Mouse (Mus musculus) limb, embryonic 12.5 days (tissue): ENCODE measurements around the gene Rpl18a. TPM values are rescaled to one million over a fixed set of nuclear protein-coding genes. Genes with fewer than 3 reads are reported as not detected.
A peak's percentile ranks its signal among the peaks of the same experiment; 100 is the strongest.

Experiments used
- ATAC-seq: fragments of 200-750 bp; cut with Nextera tagmentation; 2 replicates; pipeline ENCODE4 v1.8.0; 2017; ENCODE audit warnings: low read depth, moderate TSS enrichment; ENCODE audit not compliant: insufficient number of reproducible peaks, insufficient read depth, low FRiP score, low TSS enrichment
- H3K27ac ChIP-seq: fragments of 300-500 bp; sonication (generic); 2 replicates; pipeline ENCODE4 v1.5.1; 2016; ENCODE audit warnings: mild to moderate bottlenecking, moderate library complexity
- H3K27me3 ChIP-seq: fragments of 300-500 bp; sonication (generic); 2 replicates; pipeline ENCODE4 v1.6.1; 2016; ENCODE audit warnings: mild to moderate bottlenecking, moderate library complexity
- H3K36me3 ChIP-seq: fragments of 300-500 bp; sonication (generic); 2 replicates; pipeline ENCODE4 v1.6.1; 2016; ENCODE audit warnings: mild to moderate bottlenecking, moderate library complexity
- H3K4me1 ChIP-seq: fragments of 300-500 bp; sonication (generic); replicated peaks from 2 replicates; pipeline ENCODE4 v1.6.1; 2016
- H3K4me2 ChIP-seq: fragments of 300-500 bp; sonication (generic); 2 replicates; pipeline ENCODE4 v1.6.1; 2016; ENCODE audit warnings: mild to moderate bottlenecking, moderate library complexity
- H3K4me3 ChIP-seq: fragments of 300-500 bp; sonication (generic); replicated peaks from 2 replicates; pipeline ENCODE4 v1.5.1; 2016; ENCODE audit warnings: mild to moderate bottlenecking
- H3K9ac ChIP-seq: fragments of 300-500 bp; sonication (generic); replicated peaks from 2 replicates; pipeline ENCODE4 v1.6.1; 2016; ENCODE audit warnings: mild to moderate bottlenecking, moderate library complexity
- H3K9me3 ChIP-seq: fragments of 300-500 bp; sonication (generic); 2 replicates; pipeline ENCODE4 v1.6.1; 2016; ENCODE audit warnings: mild to moderate bottlenecking, moderate library complexity
- WGBS: fragments of 180-500 bp; shearing (Covaris S2); methylation state at CpG from one replicate; pipeline ENCODE4 v1.1.7; 2016; 5-methylcytosine and 5-hydroxymethylcytosine counted together
- polyA plus RNA-seq: library from polyadenylated mRNA; unstranded; fragments of >200 nt; fragmentation: Nextera tagmentation; extraction: Ambion mirVana; gene quantifications from 2 replicates; pipeline ENCODE4 v1.2.1, GENCODE M21; 2016

The Rpl18a gene
- polyA plus RNA-seq, 1 experiment from 2014 or later: 3,693 TPM

DNA sequence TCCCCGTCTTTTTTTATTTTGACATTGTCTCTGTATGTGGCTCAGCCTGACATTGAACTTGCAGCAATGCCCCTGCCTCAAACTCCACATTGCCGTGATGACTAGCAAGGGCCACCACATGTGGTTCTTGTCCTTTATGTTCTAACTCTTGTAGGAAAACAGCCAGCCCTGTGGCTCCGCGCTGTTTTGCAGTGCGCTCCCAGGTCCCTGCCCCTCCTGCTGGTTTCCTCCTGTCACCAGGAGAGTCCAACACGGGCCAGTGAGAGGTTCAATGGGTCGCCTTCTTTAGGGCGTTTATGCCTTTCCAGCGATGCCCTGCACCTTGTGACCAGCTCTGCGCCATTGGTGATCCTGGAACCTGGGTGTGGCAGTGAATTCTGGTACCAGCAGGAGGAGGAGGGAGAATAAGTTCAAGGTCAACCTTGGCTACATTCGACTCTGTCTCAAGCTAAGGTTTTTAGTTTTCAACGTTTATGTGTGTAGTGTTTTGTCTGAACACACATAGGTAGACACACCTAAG lies 31.2 kb downstream of the Rpl18a start:
- peaks cover 57% of the 10 kb centered on the region for H3K4me1 ChIP-seq
- 9% methylated on average over 12 of the region's 12 CpGs for WGBS
- peaks cover 34% of the 10 kb centered on the region for H3K27me3 ChIP-seq
- H3K27ac ChIP-seq: peak overlapping the region; percentile 90
- H3K9ac ChIP-seq: peak overlapping the region; percentile 45; the same call in 1 of the 2 replicates
- peaks cover 10% of the 10 kb centered on the region; the same call in 1 of the 2 replicates for H3K36me3 ChIP-seq
- ATAC-seq: no peak; the same call in 1 of the 2 replicates
- peak overlapping the region; percentile 96 for H3K4me2 ChIP-seq
- no peaks in the 10 kb centered on the region for H3K9me3 ChIP-seq
- H3K4me3 ChIP-seq: peak overlapping the region; percentile 55

DNA sequence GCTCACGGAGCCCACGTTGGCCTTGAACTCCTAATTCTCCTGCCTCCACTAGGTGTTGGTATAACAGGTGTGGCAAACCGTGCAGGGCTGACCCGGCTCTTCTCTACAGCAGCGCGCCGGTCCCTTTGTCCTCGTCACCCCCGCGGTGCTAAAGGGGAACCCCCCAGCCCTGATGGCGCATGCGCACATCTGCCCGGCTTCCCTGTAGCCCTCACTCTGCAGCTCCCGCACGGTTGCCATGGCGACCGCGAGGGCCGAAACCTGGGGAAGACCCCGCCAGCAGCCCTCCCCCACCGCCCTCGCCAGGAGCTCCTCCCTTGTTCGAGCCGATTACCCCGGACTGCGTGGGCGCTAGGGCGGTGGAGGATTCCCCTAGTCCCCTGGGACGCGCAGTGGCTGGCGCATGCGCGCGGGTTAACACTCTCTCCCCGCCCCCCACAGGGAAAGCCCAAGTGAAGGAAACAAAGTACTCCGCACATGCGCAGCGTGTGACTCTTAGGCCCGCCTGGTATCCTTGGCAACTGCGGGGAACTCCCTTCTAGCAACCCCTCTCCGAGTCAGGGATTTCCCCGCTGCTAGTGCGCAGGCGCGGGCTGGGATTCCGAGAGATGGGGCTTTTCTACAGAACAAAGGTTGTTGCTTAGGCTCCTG lies 31.7 kb downstream of the Rpl18a start:
- Histone ChIP-seq H3K4me1 (peaks cover 57% of the 10 kb centered on the region), H3K36me3 (peaks cover 10% of the 10 kb centered on the region; the same call in 1 of the 2 replicates), H3K4me2 (peak overlapping the region; percentile 96), H3K9me3 (no peaks in the 10 kb centered on the region), H3K27ac (peak overlapping the region; percentile 90), H3K4me3 (peak overlapping the region; percentile 55), H3K27me3 (peaks cover 34% of the 10 kb centered on the region), H3K9ac (peak overlapping the region; percentile 71)
- ATAC-seq: peak; percentile 80
- WGBS: under 1% methylated on average over 45 of the region's 46 CpGs

GRCm38 (mm10) chr8:70864712-70865221 lies 32.4 kb downstream of the Rpl18a start:
- H3K4me2 ChIP-seq: peak overlapping the region; percentile 96
- no peaks in the 10 kb centered on the region for H3K9me3 ChIP-seq
- H3K27ac ChIP-seq: peak overlapping the region; percentile 84
- peaks cover 34% of the 10 kb centered on the region for H3K27me3 ChIP-seq
- H3K4me3 ChIP-seq: peak overlapping the region; percentile 55
- WGBS: 3% methylated on average over 24 of the region's 24 CpGs
- peaks cover 57% of the 10 kb centered on the region for H3K4me1 ChIP-seq
- peak; percentile 11 for ATAC-seq
- H3K9ac ChIP-seq: peak overlapping the region; percentile 71
- H3K36me3 ChIP-seq: peaks cover 10% of the 10 kb centered on the region; the same call in 1 of the 2 replicates

GRCm38 (mm10) chr8:70863956-70864711 lies 33.1 kb downstream of the Rpl18a start:
- Histone ChIP-seq H3K4me1 (peaks cover 54% of the 10 kb centered on the region), H3K27me3 (peaks cover 34% of the 10 kb centered on the region), H3K9ac (peak overlapping the region; percentile 71), H3K4me3 (peak overlapping the region; percentile 55), H3K4me2 (peak overlapping the region; percentile 96), H3K27ac (peak overlapping the region; percentile 84), H3K36me3 (peaks cover 10% of the 10 kb centered on the region; the same call in 1 of the 2 replicates), H3K9me3 (no peaks in the 10 kb centered on the region)
- 1% methylated on average over 46 of the region's 46 CpGs for WGBS
- no peak for ATAC-seq

DNA sequence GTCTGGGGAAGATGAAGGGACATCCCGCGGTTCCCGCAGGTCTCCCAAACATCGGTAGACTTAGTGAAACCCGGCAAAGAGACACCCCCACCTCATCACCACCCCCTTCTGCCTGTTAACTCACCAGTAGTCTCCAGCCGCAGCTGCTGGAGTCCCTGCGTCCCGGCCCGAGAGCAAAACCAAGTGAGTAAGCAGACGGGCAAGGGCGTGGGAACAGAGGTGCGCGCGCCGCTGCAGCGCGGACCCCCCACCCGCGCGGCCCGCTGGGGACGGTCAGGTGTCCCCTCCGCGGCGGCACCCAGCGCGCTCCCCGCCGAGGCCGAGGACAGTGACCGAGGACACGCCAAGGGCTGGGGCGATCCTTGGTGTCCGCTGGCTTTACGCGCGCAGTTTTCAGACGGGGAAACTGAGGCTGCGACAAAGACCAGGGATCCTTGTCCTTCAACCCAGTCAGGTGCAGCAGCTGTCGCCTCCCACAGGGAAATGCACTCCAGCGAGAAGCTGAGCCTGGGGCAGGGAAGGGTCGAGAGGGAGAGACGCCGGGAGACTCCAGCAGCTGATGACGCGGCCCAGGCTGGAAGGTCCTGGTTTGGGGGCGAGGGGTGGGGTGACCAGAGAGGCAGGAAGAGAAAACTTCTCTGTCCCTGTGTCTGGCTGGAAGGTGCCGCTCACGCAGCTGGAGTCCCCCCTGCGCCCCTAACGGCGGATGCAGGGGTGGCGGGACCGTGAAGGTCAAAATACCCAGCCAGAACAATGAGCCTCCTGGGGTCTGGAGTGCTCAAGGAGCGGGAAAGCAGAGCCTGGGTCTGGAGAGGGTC lies 34.2 kb downstream of the Rpl18a start, which contains the start of gene Kcnn1:
Gene Kcnn1 (minus strand): TSS at position 435 of the 818 bp plus-strand sequence.
- no peaks in the 10 kb centered on the region for H3K9me3 ChIP-seq
- peaks cover 6% of the 10 kb centered on the region; the same call in 1 of the 2 replicates for H3K36me3 ChIP-seq
- under 1% methylated on average over 53 of the region's 55 CpGs for WGBS
- no peak for ATAC-seq
- peak within 1 kb of the TSS; percentile 55 for H3K4me3 ChIP-seq
- peak within 1 kb of the TSS; percentile 71 for H3K9ac ChIP-seq
- H3K4me2 ChIP-seq: peak within 1 kb of the TSS; percentile 96
- H3K4me1 ChIP-seq: peaks cover 54% of the 10 kb centered on the region
- peaks cover 34% of the 10 kb centered on the region for H3K27me3 ChIP-seq
- H3K27ac ChIP-seq: peak within 1 kb of the TSS; percentile 84; the same call in 1 of the 2 replicates

- Histone ChIP-seq H3K9ac (0 out of 2 replicates have a peak overlapping the region, but pooled peaks have one; percentile 27), H3K27ac (0 out of 2 replicates have a peak overlapping the region, but pooled peaks have one; percentile 25), H3K27me3 (peaks cover 14% of the 10 kb centered on the region), H3K4me3 (0 out of 2 replicates have a peak overlapping the region, but pooled peaks have one; percentile 2), H3K36me3 (peaks cover 2% of the 10 kb centered on the region; the same call in 1 of the 2 replicates), H3K9me3 (no peaks in the 10 kb centered on the region), H3K4me1 (peaks cover 38% of the 10 kb centered on the region), H3K4me2 (peak overlapping the region; percentile 88; the same call in 1 of the 2 replicates)
- 11% methylated on average over 4 of the region's 4 CpGs for WGBS
- no peak for ATAC-seq
These were observed 39.7 kb downstream of the Rpl18a start for GRCm38 (mm10) chr8:70857516-70857915.

DNA sequence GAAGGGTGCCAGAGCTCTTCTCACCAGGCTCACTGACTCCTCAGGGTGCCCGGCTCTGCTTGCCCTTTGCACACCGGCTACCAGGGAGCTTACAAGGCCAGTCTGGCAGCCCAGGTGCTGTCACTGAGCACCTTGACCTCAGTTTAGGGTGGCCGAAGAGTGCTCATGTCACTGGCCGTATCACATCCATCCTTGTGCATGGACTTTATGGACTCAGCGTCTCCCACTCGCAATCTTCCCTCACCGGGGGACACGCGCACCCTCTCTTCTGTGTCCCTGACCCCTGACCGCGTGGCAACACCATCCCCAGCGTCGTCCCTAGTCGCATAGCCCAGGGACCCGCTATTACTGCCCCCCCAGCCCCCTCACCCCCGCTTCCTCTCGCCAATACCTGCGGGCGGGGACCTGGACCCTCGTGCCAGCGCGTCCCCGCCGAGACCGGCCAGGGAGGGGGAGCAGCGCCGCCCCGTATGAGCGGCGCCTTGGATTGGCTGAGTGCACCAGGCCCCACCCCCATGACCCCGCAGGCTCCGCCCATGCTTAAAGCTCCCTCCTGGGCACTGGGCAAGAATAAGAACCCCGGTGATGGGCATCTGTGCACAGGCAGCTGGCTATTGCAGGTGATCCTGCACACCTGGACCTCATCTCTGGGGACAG lies 40.5 kb downstream of the Rpl18a start:
- H3K9me3 ChIP-seq: no peaks in the 10 kb centered on the region
- peaks cover 5% of the 10 kb centered on the region; the same call in 1 of the 2 replicates for H3K36me3 ChIP-seq
- WGBS: 7% methylated on average over 33 of the region's 33 CpGs
- H3K9ac ChIP-seq: peak overlapping the region; percentile 60
- peaks cover 6% of the 10 kb centered on the region for H3K27me3 ChIP-seq
- peak overlapping the region; percentile 53 for H3K4me3 ChIP-seq
- peak overlapping the region; percentile 88 for H3K4me2 ChIP-seq
- H3K4me1 ChIP-seq: peaks cover 41% of the 10 kb centered on the region
- ATAC-seq: peak; percentile 66; the same call in 1 of the 2 replicates
- no peak overlapping the region for H3K27ac ChIP-seq

- Histone ChIP-seq H3K27me3 (no peaks in the 10 kb centered on the region; the same call in 1 of the 2 replicates), H3K4me1 (peaks cover 45% of the 10 kb centered on the region), H3K4me2 (peak overlapping the region; percentile 88; the same call in 1 of the 2 replicates), H3K27ac (no peak overlapping the region), H3K9me3 (no peaks in the 10 kb centered on the region), H3K9ac (no peak overlapping the region), H3K4me3 (peak overlapping the region; percentile 53; the same call in 1 of the 2 replicates), H3K36me3 (peaks cover 5% of the 10 kb centered on the region; the same call in 1 of the 2 replicates)
- ATAC-seq: no peak
- 67% methylated on average over 5 of the region's 5 CpGs for WGBS
These were observed 41.2 kb downstream of the Rpl18a start for GRCm38 (mm10) chr8:70856028-70856427.

DNA sequence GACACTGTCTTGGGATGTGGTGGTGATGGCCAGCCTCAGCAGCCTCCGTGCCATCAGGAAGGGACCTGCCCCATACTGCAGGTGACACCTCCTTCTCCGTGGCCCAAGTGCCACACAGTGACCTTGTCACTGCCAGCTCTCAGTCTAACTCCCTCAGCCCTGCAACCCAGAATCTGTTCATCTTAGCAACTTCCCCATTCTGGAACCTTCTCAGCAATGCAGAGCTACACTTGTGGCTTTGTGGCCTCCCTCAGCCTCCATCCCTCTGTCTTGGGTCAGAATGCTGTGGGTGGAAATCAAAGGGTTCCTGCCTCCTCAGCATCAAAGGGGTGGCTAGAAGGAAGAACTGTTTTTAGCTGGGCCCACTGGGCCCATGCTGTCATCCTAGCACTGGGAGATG lies 43.3 kb downstream of the Rpl18a start:
- Histone ChIP-seq H3K36me3 (peaks cover 5% of the 10 kb centered on the region; the same call in 1 of the 2 replicates), H3K4me3 (no peak overlapping the region), H3K4me2 (no peak overlapping the region), H3K27ac (no peak overlapping the region), H3K4me1 (peaks cover 42% of the 10 kb centered on the region), H3K27me3 (peaks cover under 1% of the 10 kb centered on the region; the same call in 1 of the 2 replicates), H3K9ac (no peak overlapping the region), H3K9me3 (no peaks in the 10 kb centered on the region)
- 80% methylated on average over 2 of the region's 2 CpGs for WGBS
- ATAC-seq: no peak
